Mouse (Mus musculus) spleen, embryonic (tissue): ENCODE data around the gene A730049H05Rik.

Experiments used
- CTCF ChIA-PET: fragments of 350-600 bp; sonication (Branson Sonifier 250); formaldehyde crosslinking; loops from one replicate; lab custom pipeline; 2022; lab: Charles Lee

The A730049H05Rik gene

DNA sequence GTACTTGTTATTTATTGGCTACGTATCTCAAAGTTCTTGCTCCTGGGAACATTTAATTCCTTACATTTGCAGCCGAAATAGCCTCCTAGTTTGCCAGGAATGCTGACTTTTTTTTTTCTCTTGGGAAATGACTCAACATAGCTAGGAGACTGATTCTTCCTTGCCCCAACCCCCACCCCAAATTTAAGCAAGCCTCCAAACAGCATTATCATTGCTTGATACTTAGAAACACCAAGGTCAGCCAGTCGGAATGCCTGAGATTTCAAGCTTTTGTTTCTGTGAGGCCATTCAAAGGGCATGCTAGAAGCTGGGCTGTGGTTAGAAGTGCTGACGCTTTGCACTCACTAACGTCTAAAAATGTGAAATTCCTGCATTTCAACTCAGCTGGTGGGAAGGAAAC lies 11.1 kb downstream of the A730049H05Rik start:
- CTCF ChIA-PET, result no interaction called here

DNA sequence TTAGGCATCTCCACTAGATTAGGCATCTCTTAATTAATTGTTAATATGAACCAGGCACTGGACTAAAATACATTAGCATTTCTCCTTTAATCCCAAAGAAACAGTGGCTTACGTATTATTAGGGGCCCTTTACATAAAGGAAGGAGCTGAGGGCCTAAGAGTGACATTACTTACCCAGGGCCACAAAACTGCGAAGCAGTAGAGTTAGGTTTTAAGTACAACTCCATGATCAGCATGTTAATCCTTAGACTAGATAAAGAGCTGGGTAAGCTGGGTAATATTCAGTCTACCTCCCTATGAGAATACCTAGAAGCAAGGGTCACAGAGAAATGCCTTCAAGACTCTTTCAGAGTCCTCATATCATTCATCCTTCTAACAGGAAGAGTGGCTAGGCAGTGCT lies 12.9 kb downstream of the A730049H05Rik start:
- CTCF ChIA-PET, result no interaction called here

DNA sequence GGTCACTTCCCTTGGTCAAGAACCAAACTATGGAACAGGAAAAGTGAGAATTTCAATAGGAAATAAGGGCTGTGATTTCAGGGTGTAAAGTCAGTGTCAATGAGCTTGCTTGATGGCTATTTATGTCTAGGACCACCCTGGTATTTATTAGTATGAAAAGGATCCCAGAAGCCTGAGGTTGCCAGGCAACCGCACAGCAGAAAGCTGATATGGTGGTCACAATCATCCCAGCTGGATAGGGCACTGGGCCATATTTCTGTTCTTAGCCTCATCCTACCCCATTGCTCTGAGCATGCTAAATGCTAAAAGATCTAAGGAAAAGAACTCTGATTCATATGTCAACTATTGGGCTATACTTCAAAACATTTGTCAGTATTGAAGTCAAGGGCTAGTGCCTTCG lies 14.8 kb downstream of the A730049H05Rik start:
- CTCF ChIA-PET, result no interaction called here

DNA sequence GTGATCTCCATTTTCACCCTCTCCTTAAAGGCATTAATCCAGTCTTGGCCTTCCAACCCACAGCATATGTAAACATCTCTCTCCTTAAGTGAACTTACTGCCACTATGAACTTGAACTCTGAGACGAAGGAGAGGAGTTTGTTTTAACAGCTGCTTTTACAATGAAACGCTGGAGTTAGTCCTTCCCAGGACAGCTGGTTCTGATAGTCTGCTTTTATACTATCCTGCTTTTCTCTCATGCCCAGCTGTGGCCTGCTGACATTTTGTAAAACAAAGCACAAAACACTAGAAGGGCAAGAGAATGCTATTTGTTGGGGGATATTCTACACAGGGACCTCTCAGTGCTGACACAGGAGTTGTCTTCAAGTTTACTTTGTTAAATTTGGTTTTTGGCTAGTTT lies 25.7 kb downstream of the A730049H05Rik start:
- CTCF ChIA-PET, result no interaction called here

DNA sequence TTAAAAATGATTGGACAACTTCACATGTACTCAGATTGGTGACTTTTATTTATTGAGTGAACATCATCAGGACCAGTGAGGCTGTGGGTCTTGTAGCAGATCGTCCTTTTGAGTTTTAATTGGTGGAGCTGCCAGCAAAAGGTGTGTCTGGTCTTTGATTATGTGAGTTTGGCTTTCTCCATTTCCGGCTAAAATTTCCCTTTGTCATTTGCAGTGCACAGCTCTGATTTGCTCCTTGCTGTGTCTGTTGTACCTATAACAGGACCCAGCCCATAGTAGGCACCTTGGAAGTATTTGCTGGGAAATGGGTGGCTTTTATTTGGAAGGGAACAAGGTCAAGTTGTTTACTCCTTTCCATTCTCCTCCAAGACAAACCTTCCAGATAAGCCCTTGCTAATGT lies 27.2 kb downstream of the A730049H05Rik start:
- CTCF ChIA-PET, result no interaction called here

DNA sequence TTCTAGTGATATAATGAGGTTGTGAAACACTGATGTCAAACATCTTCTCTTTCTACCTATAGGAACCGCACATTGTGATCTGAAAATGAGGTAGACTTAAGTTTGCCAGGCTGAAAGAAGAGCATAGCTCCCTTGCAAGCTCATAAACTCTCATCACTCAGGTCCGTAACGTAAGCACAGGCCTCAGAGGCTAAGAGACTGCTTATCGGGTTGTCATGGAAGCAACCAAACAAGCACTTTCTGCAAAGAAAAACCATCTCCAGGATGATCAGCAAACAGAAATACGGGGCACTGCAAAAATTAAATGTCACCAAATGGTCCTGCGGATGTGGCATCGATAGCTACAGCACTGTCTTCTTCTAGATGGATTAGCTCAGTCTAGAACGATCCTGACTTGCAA lies 29.6 kb downstream of the A730049H05Rik start:
- CTCF ChIA-PET, result no interaction called here

DNA sequence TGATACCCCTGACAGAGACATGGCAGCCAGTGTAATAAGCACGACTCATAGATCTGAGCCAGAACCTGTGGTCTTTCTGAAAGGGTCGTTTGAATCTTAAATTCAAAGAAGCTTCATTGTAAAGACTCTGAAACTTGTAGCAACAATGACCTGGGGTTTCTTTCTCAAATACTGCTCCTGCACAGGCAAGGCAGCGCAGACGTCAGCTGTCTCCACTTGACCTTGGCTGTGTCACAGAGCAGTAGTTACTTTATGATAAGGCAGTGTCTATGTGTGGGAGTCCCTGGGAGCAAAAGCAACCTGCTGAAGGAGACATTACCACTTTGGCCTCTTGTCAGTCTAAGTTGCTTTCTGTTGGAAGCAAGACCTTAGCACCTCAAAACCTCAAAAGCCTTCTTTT lies 30.3 kb downstream of the A730049H05Rik start:
- CTCF ChIA-PET, result no interaction called here

DNA sequence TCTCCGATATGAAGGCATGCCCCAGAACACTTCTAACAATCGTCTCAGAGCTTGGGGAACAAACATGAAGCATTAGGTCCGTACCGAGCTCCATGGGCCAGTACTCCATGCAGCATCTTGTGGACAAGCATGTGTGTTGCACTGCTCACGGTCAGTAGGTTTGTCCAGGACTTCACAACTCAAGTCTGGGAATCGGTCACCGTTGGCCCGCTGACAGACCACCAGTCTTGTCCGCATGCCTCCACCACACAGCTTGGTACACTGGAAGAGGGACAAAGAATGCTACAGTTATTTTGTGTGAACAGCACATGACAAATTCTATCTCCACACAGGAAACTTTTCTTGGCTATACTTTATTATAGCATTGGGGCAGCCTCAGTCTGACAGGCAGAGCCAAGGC lies 32.9 kb downstream of the A730049H05Rik start:
- CTCF ChIA-PET, result no interaction called here

DNA sequence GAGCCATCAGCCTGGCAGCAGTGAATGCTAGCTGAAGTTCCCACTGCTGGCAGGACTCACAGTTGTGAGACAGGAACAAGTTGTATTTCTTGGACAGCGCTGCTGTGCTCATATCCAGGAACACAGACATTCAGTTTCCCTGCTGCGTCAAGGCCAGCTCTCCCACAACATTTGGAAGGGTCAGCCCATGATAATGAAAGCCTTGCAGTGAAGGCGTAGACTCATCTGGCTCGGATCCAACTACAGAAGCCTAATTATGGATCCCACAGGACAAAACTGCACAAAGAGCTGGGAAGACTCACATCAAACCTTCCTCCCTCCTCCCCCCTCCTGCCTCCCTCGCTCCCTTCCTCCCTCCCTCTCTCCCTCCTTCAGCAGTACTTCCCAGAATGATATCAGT lies 34.0 kb downstream of the A730049H05Rik start:
- CTCF ChIA-PET, result no interaction called here

DNA sequence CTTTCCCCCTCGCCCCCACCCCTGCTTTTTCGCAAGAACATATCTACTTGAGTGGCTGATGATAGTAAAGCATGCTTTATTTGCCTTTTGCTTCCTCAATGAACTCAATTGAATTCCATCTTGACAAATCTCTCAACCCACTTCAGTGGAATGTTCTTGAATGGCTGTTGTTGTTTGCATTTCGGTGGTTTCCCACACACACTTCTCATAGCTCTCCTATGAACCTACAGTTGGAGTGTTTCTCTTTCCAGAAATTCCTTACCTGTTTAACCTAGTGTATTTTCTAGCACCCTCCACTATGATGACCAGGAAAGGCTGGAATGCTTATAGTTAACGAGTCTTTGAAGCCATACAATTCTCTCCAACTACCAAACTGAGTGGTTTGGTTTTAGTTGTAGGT lies 38.6 kb downstream of the A730049H05Rik start:
- CTCF ChIA-PET, result no interaction called here

DNA sequence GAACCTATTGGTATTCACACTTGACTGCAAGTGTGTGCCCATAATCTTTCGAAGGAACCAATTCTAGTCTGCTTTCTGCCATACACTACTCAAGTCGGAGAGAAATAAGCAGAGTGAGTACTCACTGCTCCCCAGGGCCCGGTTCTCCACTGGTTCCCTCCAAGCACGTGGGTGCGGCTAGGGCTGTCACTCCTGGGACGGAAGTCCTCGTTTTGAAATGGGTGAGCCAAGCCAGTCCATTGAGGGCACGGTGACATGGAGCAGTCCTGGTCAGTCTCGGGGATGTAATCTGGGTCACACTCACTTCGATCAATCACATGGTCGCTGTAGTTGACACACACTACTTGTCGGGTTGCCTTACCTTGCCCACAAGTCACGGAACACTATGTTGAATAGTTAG lies 41.5 kb downstream of the A730049H05Rik start:
- CTCF ChIA-PET, result no interaction called here

DNA sequence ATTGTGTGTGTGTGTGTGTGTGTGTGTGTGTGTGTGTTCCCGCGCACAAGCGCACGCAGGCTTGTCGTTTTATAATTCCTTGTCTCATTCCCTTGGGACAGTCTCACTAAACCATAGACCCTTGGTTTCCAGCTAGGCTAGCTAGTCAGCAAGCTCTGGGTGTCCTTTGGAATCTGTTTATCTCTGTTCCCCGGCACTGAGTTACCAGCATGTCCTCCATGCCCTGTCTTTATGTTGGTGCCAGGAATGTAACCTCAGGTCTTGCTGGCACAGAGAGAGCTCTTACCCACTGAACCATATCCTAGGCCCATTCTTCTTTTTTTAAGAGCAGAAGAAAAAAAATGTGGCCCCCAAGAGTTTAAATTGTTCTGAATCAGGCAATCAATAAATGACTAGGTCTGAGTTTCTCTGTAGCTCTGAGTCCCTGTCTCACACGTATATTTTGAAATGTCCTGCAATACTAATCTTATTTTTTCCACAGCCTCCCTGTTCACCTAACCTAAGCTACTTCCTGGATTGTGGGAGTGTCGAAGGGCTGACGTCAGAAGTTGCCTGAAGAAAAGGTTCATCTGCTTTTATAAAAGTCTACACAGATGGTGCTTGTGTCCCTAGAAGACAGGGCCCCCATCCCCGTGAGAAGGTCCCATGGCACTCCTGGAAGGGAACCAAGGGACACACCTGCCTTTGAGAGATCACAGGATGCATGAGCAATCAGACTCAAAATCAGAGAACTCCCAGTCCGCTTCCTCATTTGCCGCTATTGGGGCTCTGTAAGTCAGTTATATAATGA lies 42.6 kb downstream of the A730049H05Rik start:
- CTCF ChIA-PET, result no interaction called here

DNA sequence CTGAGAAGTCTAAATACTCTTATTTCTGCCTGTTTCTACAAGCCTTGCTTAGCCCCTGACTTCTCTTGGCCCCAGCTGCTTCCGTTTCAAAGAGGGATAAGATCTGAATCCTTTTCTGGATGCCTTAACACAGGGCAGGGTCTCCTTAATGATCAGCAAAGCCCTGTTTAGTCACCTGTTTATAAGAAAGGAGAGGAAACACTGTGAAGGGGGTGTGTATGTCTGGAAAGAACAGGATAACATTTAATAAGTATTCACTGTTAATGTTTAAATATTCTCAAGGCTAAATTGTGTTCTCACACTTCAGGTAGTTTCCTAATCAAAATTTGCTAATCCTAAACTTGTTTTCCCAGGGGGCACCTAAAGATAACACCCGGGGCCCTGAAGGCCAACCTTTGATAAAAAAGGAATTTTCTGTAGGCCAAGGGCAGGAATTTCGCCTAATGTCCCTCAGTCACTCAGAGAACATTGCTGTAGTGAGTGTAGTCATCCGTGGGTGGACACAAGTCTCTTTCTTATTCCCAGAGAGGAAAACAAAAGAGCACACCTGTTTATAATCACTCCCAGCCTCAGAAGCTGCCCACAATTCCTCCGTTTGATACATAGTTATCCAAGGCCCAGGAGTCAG lies 44.1 kb downstream of the A730049H05Rik start:
- CTCF ChIA-PET, result no interaction called here

DNA sequence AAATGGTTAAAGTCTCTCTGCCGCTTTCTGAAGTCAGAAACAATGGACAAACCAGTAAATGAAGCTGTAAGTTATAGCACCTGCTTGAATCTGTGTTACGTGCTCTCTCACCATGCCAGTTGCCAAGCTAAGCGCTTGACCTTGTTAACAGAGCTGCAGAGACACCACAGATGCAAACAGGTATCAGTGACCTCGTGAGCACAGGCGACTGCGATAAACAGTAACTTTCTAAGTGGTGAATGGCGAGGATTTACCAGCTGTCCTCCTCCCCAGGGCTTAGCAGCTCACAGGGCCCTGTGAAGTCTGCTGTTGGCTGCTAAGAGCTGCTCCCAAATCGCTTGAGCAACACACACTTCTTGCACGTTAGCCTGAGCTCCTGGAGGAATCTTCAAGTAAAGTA lies 46.3 kb downstream of the A730049H05Rik start:
- CTCF ChIA-PET, result no interaction called here

DNA sequence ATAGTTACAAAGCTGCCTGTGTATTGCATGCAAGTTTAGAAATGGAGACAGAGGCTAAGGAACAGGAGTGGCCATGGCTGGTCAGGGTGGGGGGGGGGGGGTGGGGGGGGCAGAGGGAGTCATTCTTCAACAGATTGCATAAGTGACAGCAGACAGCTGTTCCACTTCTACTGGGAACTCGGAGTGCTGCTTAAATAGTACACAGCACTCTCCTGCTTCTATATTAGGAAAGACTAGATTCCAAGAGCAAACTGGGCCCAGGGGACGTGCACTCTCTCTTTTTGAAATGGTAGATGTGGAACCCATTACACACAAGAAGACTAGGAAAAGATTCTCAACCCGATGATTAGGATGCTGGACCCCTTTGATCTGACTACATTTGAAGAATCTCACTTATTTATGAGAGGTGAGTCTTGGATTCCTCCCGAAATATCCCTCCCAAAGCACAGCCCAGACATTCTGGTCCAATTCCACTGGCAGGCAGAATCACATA lies 52.9 kb downstream of the A730049H05Rik start, which contains the start of gene Gm15737:
TSS of gene Gm15737 (plus strand) at position 269 of the 493 bp plus-strand sequence.
- CTCF ChIA-PET, result no interaction called here

DNA sequence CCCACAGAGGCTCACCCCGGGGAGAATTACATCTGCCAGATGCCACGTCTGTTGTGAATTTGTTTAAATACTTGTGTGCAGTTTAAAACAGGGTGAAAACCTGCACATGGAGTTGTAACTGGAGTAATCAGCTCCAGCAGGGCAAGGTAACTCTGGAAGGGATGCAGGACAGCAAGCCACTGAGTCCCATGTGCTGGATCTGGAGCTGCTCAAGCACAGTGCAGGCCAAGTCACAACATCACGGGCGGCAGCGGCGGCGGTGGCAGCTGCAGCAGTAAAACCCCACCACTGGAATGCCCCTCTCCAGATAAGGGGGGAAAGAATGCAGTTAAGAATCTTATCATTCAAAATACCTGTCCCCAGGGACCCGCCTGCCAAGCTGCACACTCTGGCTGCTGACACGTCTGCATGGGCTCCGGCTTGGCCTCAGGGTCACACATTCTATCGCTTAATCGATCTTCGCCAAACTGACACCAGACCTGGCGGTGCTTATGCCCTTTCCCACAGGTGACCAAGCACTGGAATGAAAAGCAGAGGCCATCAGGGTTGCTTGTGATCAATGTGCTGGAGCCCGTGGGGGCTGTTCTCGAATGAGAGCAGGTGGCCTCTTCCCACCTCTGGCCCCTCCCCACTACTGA lies 53.4 kb downstream of the A730049H05Rik start:
- CTCF ChIA-PET, result no interaction called here

DNA sequence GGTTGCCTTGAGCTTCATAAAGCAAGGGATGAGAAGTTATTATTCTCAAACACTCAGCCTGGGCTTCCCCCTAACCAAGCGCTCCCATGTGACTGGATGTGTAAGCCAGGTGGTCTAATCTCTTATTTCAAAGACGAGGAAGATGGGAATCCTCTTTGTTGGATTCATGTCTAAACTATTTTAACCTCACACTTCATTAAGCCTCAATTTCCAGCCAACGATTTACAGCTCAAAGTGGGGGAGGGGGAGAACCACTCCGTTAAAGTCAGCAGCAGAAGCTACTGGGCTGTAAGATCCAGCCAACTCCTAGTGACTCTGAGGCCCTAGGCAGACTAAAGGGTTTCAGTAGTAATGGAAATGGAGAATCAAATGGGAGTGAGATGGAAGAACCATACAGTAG lies 55.5 kb downstream of the A730049H05Rik start:
- CTCF ChIA-PET, result no interaction called here

DNA sequence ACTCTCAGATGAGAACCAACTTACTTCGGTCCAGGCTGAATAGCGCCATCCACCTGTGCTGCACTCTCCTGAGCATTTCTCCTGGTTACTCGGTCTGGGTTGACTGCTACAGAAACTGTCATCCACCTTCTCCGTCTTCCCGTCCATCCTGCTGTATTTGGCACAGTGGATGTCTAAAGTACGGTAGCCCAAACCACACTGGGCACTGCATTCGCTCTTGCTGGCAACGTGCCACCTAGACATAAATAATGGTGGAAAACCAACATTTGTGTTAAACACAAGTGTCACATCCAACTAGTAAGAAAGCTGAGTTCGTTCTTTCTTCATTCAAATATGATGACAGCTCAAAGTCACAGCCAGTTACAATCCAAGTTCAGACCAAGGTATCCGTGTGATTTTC lies 56.5 kb downstream of the A730049H05Rik start:
- CTCF ChIA-PET, result no interaction called here

DNA sequence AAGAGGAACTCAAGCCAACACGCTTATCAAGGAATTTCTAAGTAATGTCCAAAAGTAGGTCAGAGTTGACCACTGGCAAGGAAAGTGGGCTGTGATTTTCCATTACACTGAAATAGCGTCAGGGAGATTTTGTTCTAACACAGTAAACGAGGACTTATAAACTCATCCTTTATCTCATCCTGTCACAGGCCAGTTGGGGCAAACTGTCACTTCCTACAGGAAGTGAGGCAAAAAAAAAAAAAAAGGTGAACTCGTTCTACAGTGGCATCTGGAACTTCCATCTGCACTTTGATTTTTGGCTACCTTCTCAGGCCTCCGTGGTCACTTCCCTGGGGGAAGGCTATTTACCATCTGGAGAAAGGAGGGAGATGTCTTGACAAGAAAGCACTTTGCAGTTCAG lies 58.6 kb downstream of the A730049H05Rik start:
- CTCF ChIA-PET, result no interaction called here

DNA sequence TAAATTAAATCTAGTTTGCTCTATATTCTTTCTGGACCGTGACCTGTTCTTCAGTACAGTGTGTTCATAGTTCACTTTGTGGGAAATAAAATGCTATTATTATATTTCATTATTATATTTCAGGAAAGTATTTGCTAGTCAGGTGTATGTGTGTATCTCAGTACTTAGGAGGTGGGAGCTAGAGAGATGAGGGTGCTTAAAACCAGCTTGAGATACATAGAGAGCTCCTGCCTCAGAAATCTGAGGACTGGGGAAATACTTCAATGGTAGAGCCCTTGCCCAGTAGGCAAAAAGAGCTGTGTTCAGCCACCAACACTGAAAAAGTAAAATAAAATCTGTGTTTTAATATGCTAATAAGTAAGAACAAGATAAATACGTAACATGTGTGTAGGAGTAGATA lies 59.1 kb downstream of the A730049H05Rik start:
- CTCF ChIA-PET, result no interaction called here

DNA sequence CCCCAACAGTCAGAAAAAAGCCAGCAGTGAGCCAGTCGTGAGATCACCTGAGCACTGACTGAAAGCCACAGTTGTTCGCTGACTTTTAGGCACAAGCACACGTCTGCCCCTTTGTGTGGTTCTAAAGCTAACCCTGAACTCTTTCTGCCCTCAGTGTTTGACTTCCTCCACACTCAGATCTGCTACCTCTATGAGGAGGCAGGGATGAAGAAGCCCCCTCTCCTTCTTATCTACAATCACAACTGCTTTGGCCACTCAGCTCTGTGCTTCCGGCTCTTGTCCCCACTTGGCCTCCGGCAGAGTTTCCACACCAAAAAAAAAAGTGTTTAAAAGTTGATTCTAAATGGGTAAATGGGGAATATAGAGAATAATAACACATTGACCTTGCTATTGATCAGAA lies 59.8 kb downstream of the A730049H05Rik start:
- CTCF ChIA-PET, result no interaction called here

DNA sequence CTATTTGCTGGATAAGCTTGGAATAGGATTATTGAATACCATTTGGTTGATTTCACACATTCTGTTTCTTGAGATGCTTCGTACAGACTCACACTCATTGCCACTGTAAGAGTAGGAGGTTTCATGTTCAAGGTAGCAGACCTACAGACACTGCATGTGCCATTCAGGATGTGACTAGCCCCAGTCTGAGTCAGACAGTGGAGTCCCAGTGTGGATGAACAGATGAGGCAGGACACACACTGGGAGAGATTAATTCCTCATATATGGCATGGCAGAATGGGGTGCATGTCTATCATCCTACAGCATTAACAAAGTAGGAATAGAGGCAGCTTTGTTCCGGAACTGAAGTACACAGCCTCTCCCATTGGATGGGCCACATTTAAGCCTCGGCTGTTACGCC lies 61.0 kb downstream of the A730049H05Rik start:
- CTCF ChIA-PET, result no interaction called here

DNA sequence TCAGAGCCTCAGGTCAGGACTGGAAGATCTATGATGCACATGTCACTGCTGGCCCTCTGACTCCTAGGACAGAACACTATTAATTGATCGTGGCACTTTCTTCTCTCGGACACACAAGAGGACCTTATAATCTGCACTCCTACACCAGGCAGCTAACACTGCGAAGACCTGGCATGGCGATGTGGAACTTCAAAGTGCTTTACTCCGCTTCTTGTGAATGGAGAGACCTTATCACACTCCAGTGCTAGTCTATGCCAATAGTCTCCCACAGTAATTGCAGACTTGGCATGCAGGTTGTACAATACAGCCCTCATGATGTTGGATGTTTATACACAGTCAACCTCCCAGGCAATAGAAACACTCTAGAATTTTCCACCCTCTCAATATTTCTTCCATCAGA lies 62.5 kb downstream of the A730049H05Rik start:
- CTCF ChIA-PET, result no interaction called here
